Mouse (Mus musculus) 3T3-L1 (cell line): ENCODE results near the gene Ptgdr2.
A peak's percentile ranks its signal among the peaks of the same experiment; 100 is the strongest.

Experiments
- DNase-seq: peaks from one replicate; pipeline ENCODE4 v3.0.0-alpha.2; 2015; ENCODE audit warnings: low read depth, low spot score

Ptgdr2 gene

GRCm38 (mm10) chr19:10930641-10931040 is 6.3 kb upstream of the Ptgdr2 start:
- DNase-seq, result no peak

GRCm38 (mm10) chr19:10935029-10935428 is 1.9 kb upstream of the Ptgdr2 start:
- no peak for DNase-seq

GRCm38 (mm10) chr19:10936077-10936476 is 883 bp upstream of the Ptgdr2 start:
- no peak for DNase-seq

- DNase-seq, result no peak
Observed at GRCm38 (mm10) chr19:10938771-10939170, 1.8 kb downstream of the Ptgdr2 start.

GRCm38 (mm10) chr19:10940097-10940800 is 3.3 kb downstream of the Ptgdr2 start:
- DNase-seq, result no peak

- no peak for DNase-seq
Observed at GRCm38 (mm10) chr19:10940801-10941457, 4.0 kb downstream of the Ptgdr2 start.

GRCm38 (mm10) chr19:10943955-10944354 is 7.0 kb downstream of the Ptgdr2 start:
- no peak for DNase-seq

GRCm38 (mm10) chr19:10946506-10946905 is 9.5 kb downstream of the Ptgdr2 start:
- no peak for DNase-seq

- no peak for DNase-seq
Observed at GRCm38 (mm10) chr19:10947219-10947618, 10.3 kb downstream of the Ptgdr2 start.

GRCm38 (mm10) chr19:10948416-10948815 is 11.5 kb downstream of the Ptgdr2 start:
- no peak for DNase-seq

- DNase-seq, result peak; percentile 100
Observed at GRCm38 (mm10) chr19:10949112-10949511, 12.2 kb downstream of the Ptgdr2 start, which contains the start of gene Ccdc86. TSS of gene Ccdc86 (minus strand) at chr19:10949266.

- no peak for DNase-seq
Observed at GRCm38 (mm10) chr19:10949558-10949957, 12.6 kb downstream of the Ptgdr2 start.

GRCm38 (mm10) chr19:10952021-10952939 is 15.3 kb downstream of the Ptgdr2 start:
- DNase-seq, result peak; percentile 85

- DNase-seq, result peak; percentile 87
Observed at GRCm38 (mm10) chr19:10959085-10959977, 22.4 kb downstream of the Ptgdr2 start.

GRCm38 (mm10) chr19:10959978-10960346 is 23.0 kb downstream of the Ptgdr2 start:
- no peak for DNase-seq

GRCm38 (mm10) chr19:10965721-10966120 is 28.8 kb downstream of the Ptgdr2 start:
- no peak for DNase-seq

- DNase-seq, result no peak
Observed at GRCm38 (mm10) chr19:10968578-10968977, 31.6 kb downstream of the Ptgdr2 start.

- no peak for DNase-seq
Observed at GRCm38 (mm10) chr19:10970457-10970856, 33.5 kb downstream of the Ptgdr2 start.

- no peak for DNase-seq
Observed at GRCm38 (mm10) chr19:10972660-10973059, 35.7 kb downstream of the Ptgdr2 start.

- no peak for DNase-seq
Observed at GRCm38 (mm10) chr19:10973187-10973586, 36.2 kb downstream of the Ptgdr2 start.

- DNase-seq, result no peak
Observed at GRCm38 (mm10) chr19:10974238-10974865, 37.4 kb downstream of the Ptgdr2 start, which contains the start of gene Ms4a10. TSS of gene Ms4a10 (minus strand) at chr19:10974670.
